Mouse (Mus musculus): ENCODE data around the gene Brms1.

Gene Brms1

GRCm38 (mm10) chr19:5038709-5039156 is 2.4 kb upstream of the Brms1 start, which contains the start of the genes B4gat1 and AC124502.3:
Gene B4gat1, plus strand, starts transcription at chr19:5038826.
Gene AC124502.3, plus strand, starts transcription at chr19:5038891.
- DNase-seq (ENCODE audit: extremely low read depth, low read depth): peak; percentile 59

- no peak for DNase-seq (ENCODE audit: extremely low read depth, low read depth)
Measured at GRCm38 (mm10) chr19:5039301-5040114, 1.6 kb upstream of the Brms1 start.

GRCm38 (mm10) chr19:5041588-5041987 is 434 bp downstream of the Brms1 start:
- peak; percentile 33 for DNase-seq (ENCODE audit: extremely low read depth, low read depth)

- DNase-seq (ENCODE audit: extremely low read depth, low read depth): no peak
Measured at GRCm38 (mm10) chr19:5045531-5045930, 4.4 kb downstream of the Brms1 start.

GRCm38 (mm10) chr19:5048138-5049056 is 7.2 kb downstream of the Brms1 start:
- DNase-seq (ENCODE audit: extremely low read depth, low read depth): no peak

- no peak for DNase-seq (ENCODE audit: extremely low read depth, low read depth)
Measured at GRCm38 (mm10) chr19:5049325-5049724, 8.2 kb downstream of the Brms1 start.

GRCm38 (mm10) chr19:5050047-5050905 is 9.1 kb downstream of the Brms1 start, which contains the start of gene Rin1:
Gene Rin1, plus strand, starts transcription at chr19:5050481.
- no peak for DNase-seq (ENCODE audit: extremely low read depth, low read depth)

GRCm38 (mm10) chr19:5051031-5051430 is 9.9 kb downstream of the Brms1 start:
- DNase-seq (ENCODE audit: extremely low read depth, low read depth): no peak

- no peak for DNase-seq (ENCODE audit: extremely low read depth, low read depth)
Measured at GRCm38 (mm10) chr19:5051515-5051914, 10.4 kb downstream of the Brms1 start.

- no peak for DNase-seq (ENCODE audit: extremely low read depth, low read depth)
Measured at GRCm38 (mm10) chr19:5052166-5052822, 11.1 kb downstream of the Brms1 start.

- no peak for DNase-seq (ENCODE audit: extremely low read depth, low read depth)
Measured at GRCm38 (mm10) chr19:5052853-5053252, 11.7 kb downstream of the Brms1 start.

GRCm38 (mm10) chr19:5053909-5054308 is 12.8 kb downstream of the Brms1 start:
- peak; percentile 39 for DNase-seq (ENCODE audit: extremely low read depth, low read depth)

GRCm38 (mm10) chr19:5056251-5056650 is 15.1 kb downstream of the Brms1 start:
- no peak for DNase-seq (ENCODE audit: extremely low read depth, low read depth)

- DNase-seq (ENCODE audit: extremely low read depth, low read depth): no peak
Measured at GRCm38 (mm10) chr19:5057876-5058775, 17.0 kb downstream of the Brms1 start.

- DNase-seq (ENCODE audit: extremely low read depth, low read depth): no peak
Measured at GRCm38 (mm10) chr19:5058801-5059771, 17.9 kb downstream of the Brms1 start.

- no peak for DNase-seq (ENCODE audit: extremely low read depth, low read depth)
Measured at GRCm38 (mm10) chr19:5060365-5061330, 19.5 kb downstream of the Brms1 start.

GRCm38 (mm10) chr19:5062041-5062440 is 20.9 kb downstream of the Brms1 start:
- DNase-seq (ENCODE audit: extremely low read depth, low read depth): no peak

Measured in MEL-GATA-1-ER (cell line).